15 mouse cellular contexts compared by ENCODE assay signal in the genomic region with DNA sequence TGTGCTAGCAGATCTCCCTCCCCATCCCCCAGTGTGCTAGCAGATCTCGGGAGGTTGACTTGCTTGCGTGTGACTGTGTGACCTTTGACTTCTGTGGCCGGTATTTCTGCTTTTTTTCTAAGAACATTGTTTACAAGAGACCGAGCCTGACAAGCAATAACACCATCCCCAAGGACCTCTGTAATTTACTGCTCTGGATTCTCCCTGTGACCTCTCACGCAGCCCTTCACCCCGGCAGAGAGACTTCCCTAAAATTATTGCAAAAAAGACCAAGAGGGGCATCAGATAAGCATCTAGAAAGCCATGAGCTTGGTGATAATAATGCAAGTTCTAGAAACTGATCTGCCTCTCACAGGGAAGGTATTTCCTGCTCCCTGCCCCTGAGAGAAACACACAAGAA. TPM values are rescaled to one million over a fixed set of nuclear protein-coding genes. Genes with fewer than 3 reads are reported as not detected.
DNase-seq lines count a peak whose midpoint lies in the region; ATAC-seq and TF ChIP-seq lines count a peak whose summit lies in the region.
"Had no signal": no experiment of that assay in that cellular context is flagged by ENCODE, and none has a peak within 500 bp of the region (broad histone marks: within the 10 kb centered on the region; RNA-seq: fewer than 3 reads in every experiment).

No protein-coding gene starts in this region.

- H3K9ac ChIP-seq in kidney, embryonic 15.5 days = no peak overlapping the region
- H3K9ac ChIP-seq in liver, embryonic 13.5 days = no peak overlapping the region
- H3K9ac ChIP-seq: forebrain, embryonic 12.5 days; limb, embryonic 13.5 days had no signal

- TF ChIP-seq CTCF in olfactory bulb, adult 2 months (IDR thresholded peaks at IDR 0.05; ENCODE audit: insufficient read depth, low read depth, low read length) = no peak

- TF ChIP-seq POLR2A in olfactory bulb, adult 2 months (IDR thresholded peaks at IDR 0.05; ENCODE audit: insufficient read depth, low read depth, low read length) = no peak

- peaks cover 5% of the 10 kb centered on the region; the same call in 1 of the 2 replicates for H3K27me3 ChIP-seq in kidney, embryonic 15.5 days
- H3K27me3 ChIP-seq in embryonic facial prominence, embryonic 10.5 days (replicated peaks; ENCODE audit: low read depth, poor library complexity, severe bottlenecking) = no peaks in the 10 kb centered on the region
- H3K27me3 ChIP-seq in liver, embryonic 13.5 days = no peaks in the 10 kb centered on the region
- H3K27me3 ChIP-seq: forebrain, embryonic 12.5 days; limb, embryonic 13.5 days had no signal

- H3K4me3 ChIP-seq in kidney, embryonic 15.5 days (replicated peaks) = no peak overlapping the region
- no peak overlapping the region for H3K4me3 ChIP-seq in embryonic facial prominence, embryonic 10.5 days
- no peak overlapping the region for H3K4me3 ChIP-seq in liver, embryonic 13.5 days (replicated peaks)
- no peak overlapping the region for H3K4me3 ChIP-seq in olfactory bulb, adult 2 months (ENCODE audit: insufficient read depth, low read depth, low read length)
- H3K4me3 ChIP-seq: forebrain, embryonic 12.5 days; limb, embryonic 13.5 days had no signal

- no peak for ATAC-seq in kidney, embryonic 15.5 days (replicated peaks; ENCODE audit: low FRiP score)
- no peak for ATAC-seq in liver, embryonic 13.5 days (ENCODE audit: low read depth)

- no peaks in the 10 kb centered on the region for H3K9me3 ChIP-seq in kidney, embryonic 15.5 days (replicated peaks)
- no peaks in the 10 kb centered on the region for H3K9me3 ChIP-seq in embryonic facial prominence, embryonic 10.5 days
- no peaks in the 10 kb centered on the region for H3K9me3 ChIP-seq in liver, embryonic 13.5 days (replicated peaks)
- H3K9me3 ChIP-seq: forebrain, embryonic 12.5 days; limb, embryonic 13.5 days had no signal

- no peaks in the 10 kb centered on the region for H3K36me3 ChIP-seq in kidney, embryonic 15.5 days
- H3K36me3 ChIP-seq in embryonic facial prominence, embryonic 10.5 days (replicated peaks) = no peaks in the 10 kb centered on the region
- peaks cover 4% of the 10 kb centered on the region; the same call in 1 of the 2 replicates for H3K36me3 ChIP-seq in liver, embryonic 13.5 days
- H3K36me3 ChIP-seq: forebrain, embryonic 12.5 days; limb, embryonic 13.5 days had no signal

- no peak overlapping the region for H3K4me2 ChIP-seq in kidney, embryonic 15.5 days
- H3K4me2 ChIP-seq in liver, embryonic 13.5 days = no peak overlapping the region
- H3K4me2 ChIP-seq: forebrain, embryonic 12.5 days; limb, embryonic 13.5 days had no signal

- DNase-seq in kidney, adult 11 months = peak; percentile 39
- no peak for DNase-seq in embryonic facial prominence, embryonic 10.5 days (ENCODE audit: low spot score)
- DNase-seq in liver, embryonic 13.5 days = no peak
- no peak for DNase-seq in left cerebral cortex, adult 11 months (ENCODE audit: low spot score)
- no peak for DNase-seq in thymus, postnatal 14 days
- DNase-seq in adrenal gland, postnatal 25 days = no peak
- DNase-seq: adrenal gland, adult 2 months; B cell, adult 2 months; gastrocnemius, postnatal 14 days; lung, postnatal 36 days had no signal

- 5% methylated on average over 6 of the region's 6 CpGs for WGBS in kidney, embryonic 15.5 days
- WGBS in embryonic facial prominence, embryonic 10.5 days = 14% methylated on average over 6 of the region's 6 CpGs
- 4% methylated on average over 6 of the region's 6 CpGs for WGBS in liver, embryonic 13.5 days (ENCODE audit: insufficient replicate concordance)
- 48% methylated on average over 6 of the region's 6 CpGs for WGBS in olfactory bulb, adult 2 months

- H3K4me1 ChIP-seq in kidney, embryonic 15.5 days = peaks cover 10% of the 10 kb centered on the region; the same call in 1 of the 2 replicates
- H3K4me1 ChIP-seq in embryonic facial prominence, embryonic 10.5 days = peaks cover 21% of the 10 kb centered on the region
- H3K4me1 ChIP-seq in liver, embryonic 13.5 days (replicated peaks) = peaks cover 33% of the 10 kb centered on the region
- H3K4me1 ChIP-seq in olfactory bulb, adult 2 months (ENCODE audit: control insufficient read depth, insufficient read depth, low read length) = peaks cover 32% of the 10 kb centered on the region
- H3K4me1 ChIP-seq: forebrain, embryonic 12.5 days had no signal

- no peak overlapping the region for H3K27ac ChIP-seq in kidney, embryonic 15.5 days
- peak overlapping the region; percentile 2; the same call in 1 of the 2 replicates for H3K27ac ChIP-seq in embryonic facial prominence, embryonic 10.5 days (replicated peaks)
- peak overlapping the region; percentile 35; the same call in 1 of the 2 replicates for H3K27ac ChIP-seq in liver, embryonic 13.5 days
- peak overlapping the region; percentile 56; the same call in 1 of the 2 replicates for H3K27ac ChIP-seq in olfactory bulb, adult 2 months (ENCODE audit: insufficient read depth, low read depth, low read length)
- H3K27ac ChIP-seq: forebrain, embryonic 12.5 days; limb, embryonic 13.5 days had no signal

RNA-seq across cellular contexts. Expression of a gene that starts 14.5 kb away (rescaled TPM):
- polyA plus RNA-seq in kidney, embryonic 15.5 days (2015; fragmentation: Nextera tagmentation; extraction: Ambion mirVana) = 0.22 and 0.43 TPM in 2 replicates
- polyA plus RNA-seq in embryonic facial prominence, embryonic 10.5 days (2016; fragmentation: Nextera tagmentation; extraction: Ambion mirVana) = 0.41 and 0.60 TPM in 2 replicates
- 6.7 and 7.7 TPM in 2 replicates for polyA plus RNA-seq in liver, embryonic 13.5 days (2015; fragmentation: Nextera tagmentation; extraction: Ambion mirVana)
- polyA plus RNA-seq in olfactory bulb, adult 2 months (2012; ENCODE audit: insufficient read depth, insufficient read length, low replicate concordance, missing spikeins) = not detected in 2 replicates
- 5.3 and 8.0 TPM in 2 replicates for total RNA-seq in adrenal gland, postnatal 25 days (2021)

RNA-seq across cellular contexts. Expression of a gene that starts 20.7 kb away (rescaled TPM):
- 2.1 and 3.2 TPM in 2 replicates for polyA plus RNA-seq in kidney, embryonic 15.5 days (2015; fragmentation: Nextera tagmentation; extraction: Ambion mirVana)
- polyA plus RNA-seq in embryonic facial prominence, embryonic 10.5 days (2016; fragmentation: Nextera tagmentation; extraction: Ambion mirVana) = 0.39 and 0.50 TPM in 2 replicates
- 6.3 and 7.1 TPM in 2 replicates for polyA plus RNA-seq in liver, embryonic 13.5 days (2015; fragmentation: Nextera tagmentation; extraction: Ambion mirVana)
- not detected in 2 replicates for polyA plus RNA-seq in olfactory bulb, adult 2 months (2012; ENCODE audit: insufficient read depth, insufficient read length, low replicate concordance, missing spikeins)
- total RNA-seq in adrenal gland, postnatal 25 days (2021) = 1.4 and 2.2 TPM in 2 replicates
- total RNA-seq: layer of hippocampus, postnatal 14 days had no signal

RNA-seq across cellular contexts. Expression of a gene that starts 41.5 kb away (rescaled TPM):
- polyA plus RNA-seq in kidney, embryonic 15.5 days (2015; fragmentation: Nextera tagmentation; extraction: Ambion mirVana) = 10.5 TPM in 2 replicates
- polyA plus RNA-seq in embryonic facial prominence, embryonic 10.5 days (2016; fragmentation: Nextera tagmentation; extraction: Ambion mirVana) = 10.9 and 11.5 TPM in 2 replicates
- 2.9 and 3.3 TPM in 2 replicates for polyA plus RNA-seq in liver, embryonic 13.5 days (2015; fragmentation: Nextera tagmentation; extraction: Ambion mirVana)
- not detected in 2 replicates for polyA plus RNA-seq in olfactory bulb, adult 2 months (2012; ENCODE audit: insufficient read depth, insufficient read length, low replicate concordance, missing spikeins)
- 16.1 and 17.2 TPM in 2 replicates for total RNA-seq in adrenal gland, postnatal 25 days (2021)
